Mouse (Mus musculus): ENCODE measurements around the gene 0610010K14Rik. TPM values are rescaled to one million over a fixed set of nuclear protein-coding genes. Genes with fewer than 3 reads are reported as not detected.

Gene 0610010K14Rik
- total RNA-seq (2023): 10 to 100 TPM; 42.2 to 47.4 TPM

GRCm38 (mm10) chr11:70237457-70238167 is at the start of gene 0610010K14Rik:
Gene 0610010K14Rik (minus strand): TSS chr11:70237914.

GRCm38 (mm10) chr11:70254931-70255531 is 17.3 kb upstream of the 0610010K14Rik start, which contains the start of gene Alox12:
Gene Alox12 (minus strand): TSS chr11:70255353.

GRCm38 (mm10) chr11:70239541-70240279 is 2.0 kb upstream of the 0610010K14Rik start, which contains the start of the genes Gm21988 and Rnasek:
Gene Gm21988 (minus strand): TSS chr11:70239830.
Gene Rnasek (minus strand): TSS chr11:70239842.

GRCm38 (mm10) chr11:70229260-70230010 is 8.3 kb downstream of the 0610010K14Rik start, which contains the start of gene Bcl6b:
Gene Bcl6b (minus strand): TSS chr11:70229798.

GRCm38 (mm10) chr11:70220731-70221602 is 16.7 kb downstream of the 0610010K14Rik start, which contains the start of gene Slc16a13:
Gene Slc16a13 (minus strand): TSS chr11:70221064.

GRCm38 (mm10) chr11:70212423-70212822 is 25.3 kb downstream of the 0610010K14Rik start, which contains the start of gene Slc16a11:
Gene Slc16a11 (plus strand): TSS chr11:70212752.

Other genes starting within 250 kb of the 0610010K14Rik start
- 100 to 1,000 TPM; 475 to 527 TPM for gene Gabarap, start 246.8 kb downstream of the 0610010K14Rik start, total RNA-seq (2023)
- gene Phf23, start 242.1 kb downstream of the 0610010K14Rik start, total RNA-seq (2023): 10 to 100 TPM; 41.2 to 53.6 TPM
- 10 to 100 TPM; 15.0 to 18.2 TPM for gene Dvl2, start 237.3 kb downstream of the 0610010K14Rik start, total RNA-seq (2023)
- gene Acadvl, start 222.5 kb downstream of the 0610010K14Rik start, total RNA-seq (2023): 10 to 100 TPM; 39.3 to 50.0 TPM
- 1 to 10 TPM; 5.5 to 5.8 TPM for gene Dlg4, start 221.0 kb downstream of the 0610010K14Rik start, total RNA-seq (2023)
- gene Asgr1, start 183.8 kb downstream of the 0610010K14Rik start, total RNA-seq (2023): not detected
- not detected for gene Asgr2, start 145.3 kb downstream of the 0610010K14Rik start, total RNA-seq (2023)
- 10 to 100 TPM; 11.8 to 12.3 TPM for gene Mgl2, start 107.6 kb downstream of the 0610010K14Rik start, total RNA-seq (2023)
- 10 to 100 TPM; 17.3 to 20.9 TPM for gene Clec10a, start 81.7 kb downstream of the 0610010K14Rik start, total RNA-seq (2023)
- not detected for gene Slc16a11, start 25.2 kb downstream of the 0610010K14Rik start, total RNA-seq (2023)
- gene Slc16a13, start 16.9 kb downstream of the 0610010K14Rik start, total RNA-seq (2023): 1 to 10 TPM; 1.5 to 2.1 TPM
- not detected for gene Bcl6b, start 8.1 kb downstream of the 0610010K14Rik start, total RNA-seq (2023)
- 1 to 10 TPM; 3.8 to 5.9 TPM for gene Gm21988, start 1.9 kb upstream of the 0610010K14Rik start, total RNA-seq (2023)
- gene Rnasek, start 1.9 kb upstream of the 0610010K14Rik start, total RNA-seq (2023): 100 to 1,000 TPM; 108 to 111 TPM
- under 1 TPM; 0.18 to 0.42 TPM for gene Alox12, start 17.4 kb upstream of the 0610010K14Rik start, total RNA-seq (2023)
- gene Alox12e, start 84.7 kb upstream of the 0610010K14Rik start, total RNA-seq (2023): 1 to 10 TPM in 1 of 2 experiments, under 1 TPM in 1; 0.62 to 1.0 TPM
- 10 to 100 TPM in 1 of 2 experiments, 1 to 10 TPM in 1; 3.3 to 17.8 TPM for gene Alox15, start 114.1 kb upstream of the 0610010K14Rik start, total RNA-seq (2023)
- gene Pelp1, start 172.1 kb upstream of the 0610010K14Rik start, total RNA-seq (2023): 10 to 100 TPM; 17.1 to 20.1 TPM
- 100 to 1,000 TPM; 791 to 868 TPM for gene Arrb2, start 194.7 kb upstream of the 0610010K14Rik start, total RNA-seq (2023)
- gene Med11, start 214.0 kb upstream of the 0610010K14Rik start, total RNA-seq (2023): 10 to 100 TPM; 22.7 to 25.7 TPM
- gene Zmynd15, start 221.5 kb upstream of the 0610010K14Rik start, total RNA-seq (2023): under 1 TPM in 1 of 2 experiments, not detected in 1; 0.57 TPM
- gene Cxcl16, start 222.1 kb upstream of the 0610010K14Rik start, total RNA-seq (2023): 1 to 10 TPM; 1.8 to 2.3 TPM

All from neutrophil, adult 83 days (primary cell).